Mouse (Mus musculus): ENCODE results near the gene Edc3. TPM values are rescaled to one million over a fixed set of nuclear protein-coding genes. Genes with fewer than 3 reads are reported as not detected.
A peak's percentile ranks its signal among the peaks of the same experiment; 100 is the strongest.
"Not testable (repeated sequence)": the region's sequence is repeated elsewhere in the genome, so short reads cannot be mapped to it uniquely, and the experiment has no call there.

Gene Edc3
- total and polyA plus RNA-seq, 2 experiments from 2014 or later: 11.9 to 27.8 TPM

- 90% methylated on average over 3 of the region's 3 CpGs for WGBS
- Histone ChIP-seq H3K9me3 (ENCODE audit: low read length) (no peaks in the 10 kb centered on the region), H3K4me3 (ENCODE audit: low read depth, low read length) (no peak overlapping the region), H3K27me3 (ENCODE audit: insufficient read depth, low read length) (no peaks in the 10 kb centered on the region), H3K27ac (ENCODE audit: low read depth, low read length) (no peak overlapping the region), H3K4me2 (ENCODE audit: low read depth, low read length, poor library complexity, severe bottlenecking) (no peak overlapping the region), H3K9ac (replicated peaks; ENCODE audit: low read length, poor library complexity, severe bottlenecking) (no peak overlapping the region), H3K4me1 (ENCODE audit: insufficient read depth, low read length) (no peaks in the 10 kb centered on the region), H3K36me3 (ENCODE audit: insufficient read depth, low read length) (no peaks in the 10 kb centered on the region)
- DNase-seq (ENCODE audit: low spot score) (no peak), ATAC-seq (ENCODE audit: low FRiP score) (no peak)
- no peak for TF ChIP-seq CTCF (IDR thresholded peaks at IDR 0.05)
Observed at GRCm38 (mm10) chr9:57706496-57706895, 1.8 kb upstream of the Edc3 start.

GRCm38 (mm10) chr9:57708720-57709274, 457 bp downstream of the Edc3 start:
- peak; percentile 54 for DNase-seq (ENCODE audit: low spot score)

GRCm38 (mm10) chr9:57710214-57710613, 1.9 kb downstream of the Edc3 start:
- not testable (repeated sequence) for H3K4me2 ChIP-seq (ENCODE audit: low read depth, low read length, poor library complexity, severe bottlenecking); DNase-seq (ENCODE audit: low spot score); H3K27ac ChIP-seq (ENCODE audit: low read depth, low read length); H3K4me3 ChIP-seq (ENCODE audit: low read depth, low read length); ATAC-seq (ENCODE audit: low FRiP score); H3K36me3 ChIP-seq (ENCODE audit: insufficient read depth, low read length); H3K27me3 ChIP-seq (ENCODE audit: insufficient read depth, low read length); H3K4me1 ChIP-seq (ENCODE audit: insufficient read depth, low read length); H3K9ac ChIP-seq (replicated peaks; ENCODE audit: low read length, poor library complexity, severe bottlenecking); H3K9me3 ChIP-seq (ENCODE audit: low read length)
- 95% methylated on average over 4 of the region's 5 CpGs for WGBS

More at GRCm38 (mm10) chr9:57708720-57709274, 457 bp downstream of the Edc3 start:
- Histone ChIP-seq H3K9ac (replicated peaks; ENCODE audit: low read length, poor library complexity, severe bottlenecking) (peak overlapping the region; percentile 95), H3K4me2 (ENCODE audit: low read depth, low read length, poor library complexity, severe bottlenecking) (peak overlapping the region; percentile 71), H3K9me3 (ENCODE audit: low read length) (no peaks in the 10 kb centered on the region), H3K27ac (ENCODE audit: low read depth, low read length) (peak overlapping the region; percentile 81), H3K4me1 (ENCODE audit: insufficient read depth, low read length) (no peaks in the 10 kb centered on the region), H3K4me3 (ENCODE audit: low read depth, low read length) (peak overlapping the region; percentile 81), H3K36me3 (ENCODE audit: insufficient read depth, low read length) (no peaks in the 10 kb centered on the region), H3K27me3 (ENCODE audit: insufficient read depth, low read length) (no peaks in the 10 kb centered on the region)
- WGBS: 6% methylated on average over 34 of the region's 39 CpGs
- TF ChIP-seq CTCF (IDR thresholded peaks at IDR 0.05): no peak
- peak; percentile 71 for ATAC-seq (ENCODE audit: low FRiP score)

- no peak overlapping the region for H3K4me3 ChIP-seq (ENCODE audit: low read depth, low read length)
- H3K4me1 ChIP-seq (ENCODE audit: insufficient read depth, low read length): no peaks in the 10 kb centered on the region
- TF ChIP-seq CTCF (IDR thresholded peaks at IDR 0.05): peak; percentile 53
- no peak for ATAC-seq (ENCODE audit: low FRiP score)
- peaks cover 15% of the 10 kb centered on the region; the same call in 1 of the 2 replicates for H3K36me3 ChIP-seq (ENCODE audit: insufficient read depth, low read length)
- H3K9ac ChIP-seq (replicated peaks; ENCODE audit: low read length, poor library complexity, severe bottlenecking): no peak overlapping the region
- no peak overlapping the region for H3K27ac ChIP-seq (ENCODE audit: low read depth, low read length)
- H3K9me3 ChIP-seq (ENCODE audit: low read length): no peaks in the 10 kb centered on the region
- no peak overlapping the region for H3K4me2 ChIP-seq (ENCODE audit: low read depth, low read length, poor library complexity, severe bottlenecking)
- H3K27me3 ChIP-seq (ENCODE audit: insufficient read depth, low read length): no peaks in the 10 kb centered on the region
- no peak for DNase-seq (ENCODE audit: low spot score)
- WGBS: 77% methylated on average over 2 of the region's 2 CpGs
Observed at GRCm38 (mm10) chr9:57712194-57712593, 3.9 kb downstream of the Edc3 start.

DNA sequence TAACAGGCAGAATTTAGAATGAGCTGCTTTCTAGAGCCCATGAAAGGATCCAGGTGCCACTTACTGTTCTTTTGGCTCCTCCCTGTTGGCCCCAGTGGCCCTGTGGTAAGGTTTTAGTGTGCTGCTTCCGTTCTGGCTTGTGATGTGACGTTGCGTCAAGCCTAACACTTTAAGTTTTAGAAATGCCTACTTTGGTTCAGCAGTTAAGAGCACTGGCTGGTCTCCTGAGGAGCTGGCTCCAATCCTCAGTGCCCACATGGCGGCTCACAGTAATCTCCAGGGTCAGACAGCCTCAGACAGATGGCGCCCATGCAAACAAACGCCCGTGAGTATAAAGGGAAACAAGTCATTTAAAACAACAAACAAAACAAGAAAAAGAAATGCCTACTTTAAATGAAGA, 10.1 kb downstream of the Edc3 start:
- H3K4me3 ChIP-seq (ENCODE audit: low read depth, low read length): no peak overlapping the region
- 79% methylated on average over 7 of the region's 7 CpGs for WGBS
- H3K36me3 ChIP-seq (ENCODE audit: insufficient read depth, low read length): peaks cover 27% of the 10 kb centered on the region
- no peaks in the 10 kb centered on the region for H3K9me3 ChIP-seq (ENCODE audit: low read length)
- H3K4me1 ChIP-seq (ENCODE audit: insufficient read depth, low read length): no peaks in the 10 kb centered on the region
- no peak for ATAC-seq (ENCODE audit: low FRiP score)
- H3K4me2 ChIP-seq (ENCODE audit: low read depth, low read length, poor library complexity, severe bottlenecking): no peak overlapping the region
- TF ChIP-seq CTCF (IDR thresholded peaks at IDR 0.05): no peak
- H3K27me3 ChIP-seq (ENCODE audit: insufficient read depth, low read length): no peaks in the 10 kb centered on the region
- no peak overlapping the region for H3K27ac ChIP-seq (ENCODE audit: low read depth, low read length)
- no peak for DNase-seq (ENCODE audit: low spot score)
- no peak overlapping the region for H3K9ac ChIP-seq (replicated peaks; ENCODE audit: low read length, poor library complexity, severe bottlenecking)

- Histone ChIP-seq H3K4me1 (ENCODE audit: insufficient read depth, low read length) (no peaks in the 10 kb centered on the region), H3K9me3 (ENCODE audit: low read length) (no peaks in the 10 kb centered on the region), H3K27me3 (ENCODE audit: insufficient read depth, low read length) (no peaks in the 10 kb centered on the region), H3K27ac (ENCODE audit: low read depth, low read length) (no peak overlapping the region), H3K9ac (replicated peaks; ENCODE audit: low read length, poor library complexity, severe bottlenecking) (no peak overlapping the region), H3K36me3 (ENCODE audit: insufficient read depth, low read length) (peaks cover 19% of the 10 kb centered on the region), H3K4me2 (ENCODE audit: low read depth, low read length, poor library complexity, severe bottlenecking) (no peak overlapping the region), H3K4me3 (ENCODE audit: low read depth, low read length) (no peak overlapping the region)
- ATAC-seq (ENCODE audit: low FRiP score): no peak
- DNase-seq (ENCODE audit: low spot score): no peak
- WGBS: 93% methylated on average over 3 of the region's 3 CpGs
- TF ChIP-seq CTCF (IDR thresholded peaks at IDR 0.05): no peak
Observed at GRCm38 (mm10) chr9:57720736-57721135, 12.4 kb downstream of the Edc3 start.

Data from midbrain, postnatal 0 days (tissue).